In genomic region chr4:132503344-132503743, GRCm38 (mm10) we compare ENCODE assay signal across 22 mouse cellular contexts. TPM values are rescaled to one million over a fixed set of nuclear protein-coding genes. Genes with fewer than 3 reads are reported as not detected.
DNase-seq lines count a peak whose midpoint lies in the region; ATAC-seq and TF ChIP-seq lines count a peak whose summit lies in the region.
"Had no signal": no experiment of that assay in that cellular context is flagged by ENCODE, and none has a peak within 500 bp of the region (broad histone marks: within the 10 kb centered on the region; RNA-seq: fewer than 3 reads in every experiment).

No protein-coding gene starts in this region.

- 0 out of 2 replicates have a peak overlapping the region, but pooled peaks have one; percentile 26 for H3K4me2 ChIP-seq in liver, postnatal 0 days (ENCODE audit: low read depth, low read length)
- H3K4me2 ChIP-seq: embryonic facial prominence, embryonic 15.5 days; heart, embryonic 13.5 days; hindbrain, embryonic 14.5 days; midbrain, embryonic 11.5 days had no signal

- peak; percentile 59 for ATAC-seq in liver, postnatal 0 days
- ATAC-seq: CD4-positive, CD25-positive, alpha-beta regulatory T cell, adult 4 months had no signal

- peak overlapping the region; percentile 20; the same call in 1 of the 2 replicates for H3K27ac ChIP-seq in kidney, adult 2 months (ENCODE audit: insufficient read depth, low read depth, low read length)
- peak overlapping the region; percentile 7; the same call in 1 of the 2 replicates for H3K27ac ChIP-seq in ES-Bruce4 (ENCODE audit: insufficient read depth, low read length)
- H3K27ac ChIP-seq in liver, postnatal 0 days (ENCODE audit: low read depth) = no peak overlapping the region
- H3K27ac ChIP-seq: embryonic facial prominence, embryonic 15.5 days; heart, embryonic 13.5 days; hindbrain, embryonic 14.5 days had no signal

- no peak for TF ChIP-seq POLR2A in kidney, adult 2 months (IDR thresholded peaks at IDR 0.05; ENCODE audit: low read depth, low read length)
- TF ChIP-seq POLR2A in ES-Bruce4 (IDR thresholded peaks at IDR 0.05; ENCODE audit: insufficient read depth, low read length) = no peak

- TF ChIP-seq EP300 in ES-Bruce4 (IDR thresholded peaks at IDR 0.05; ENCODE audit: insufficient read depth, low read depth, low read length) = no peak
- TF ChIP-seq EP300 in liver, postnatal 0 days (IDR thresholded peaks at IDR 0.05; ENCODE audit: low read depth) = peak; percentile 41; the same call in 1 of the 2 replicates

- WGBS in kidney, adult 2 months = 69% methylated on average over 11 of the region's 11 CpGs
- WGBS in liver, postnatal 0 days (ENCODE audit: insufficient replicate concordance) = 55% methylated on average over 11 of the region's 11 CpGs

- H3K27me3 ChIP-seq in kidney, adult 2 months (replicated peaks; ENCODE audit: control insufficient read depth, insufficient read depth, low read length) = no peaks in the 10 kb centered on the region
- H3K27me3 ChIP-seq in ES-Bruce4 (ENCODE audit: control insufficient read depth, insufficient read depth, low read length, poor library complexity, severe bottlenecking) = no peaks in the 10 kb centered on the region
- H3K27me3 ChIP-seq in liver, postnatal 0 days (ENCODE audit: insufficient read depth, low read length) = no peaks in the 10 kb centered on the region
- H3K27me3 ChIP-seq: embryonic facial prominence, embryonic 15.5 days; heart, embryonic 13.5 days had no signal

- H3K36me3 ChIP-seq in kidney, adult 2 months (ENCODE audit: control insufficient read depth, insufficient read depth, low read length) = peaks cover 5% of the 10 kb centered on the region; the same call in 1 of the 2 replicates
- H3K36me3 ChIP-seq in ES-Bruce4 (ENCODE audit: control insufficient read depth, insufficient read depth, low read length, poor library complexity, severe bottlenecking) = peaks cover 37% of the 10 kb centered on the region
- peaks cover 14% of the 10 kb centered on the region for H3K36me3 ChIP-seq in liver, postnatal 0 days (replicated peaks; ENCODE audit: insufficient read depth, low read length)

- DNase-seq in kidney, adult 2 months = no peak
- DNase-seq in kidney, adult 8-10 months = no peak
- DNase-seq in liver = peak; percentile 65
- DNase-seq in liver, postnatal 0 days = no peak
- no peak for DNase-seq in urinary bladder, postnatal 10 days (ENCODE audit: low spot score)
- DNase-seq in thymus, adult 18-20 months = no peak
- DNase-seq in lung, postnatal 14 days = no peak
- DNase-seq: adrenal gland, postnatal 10 days; cerebellum, adult 11 months; cerebellum, postnatal 25 days; embryo, embryonic 11 days; heart, postnatal 36 days; kidney, postnatal 25 days; left cerebral cortex, postnatal 4 days; right cerebral cortex, postnatal 4 days; thymus, postnatal 36 days had no signal

- H3K9ac ChIP-seq in ES-Bruce4 (ENCODE audit: low read depth, poor library complexity, severe bottlenecking) = no peak overlapping the region
- H3K9ac ChIP-seq in liver, postnatal 0 days (replicated peaks) = 0 out of 2 replicates have a peak overlapping the region, but pooled peaks have one; percentile 11
- H3K9ac ChIP-seq: embryonic facial prominence, embryonic 15.5 days; heart, embryonic 13.5 days; hindbrain, embryonic 14.5 days had no signal

- no peak for TF ChIP-seq CTCF in kidney, adult 2 months (conservative IDR thresholded peaks at IDR 0.05; ENCODE audit: insufficient read depth, insufficient read length, low read depth, low read length)
- TF ChIP-seq CTCF in ES-Bruce4 (IDR thresholded peaks at IDR 0.05; ENCODE audit: low read depth, low read length) = no peak
- no peak for TF ChIP-seq CTCF in liver, postnatal 0 days (IDR thresholded peaks at IDR 0.05; ENCODE audit: low read depth)

- no peaks in the 10 kb centered on the region for H3K9me3 ChIP-seq in ES-Bruce4 (replicated peaks; ENCODE audit: control insufficient read depth, insufficient read depth, low read length, poor library complexity, severe bottlenecking)
- H3K9me3 ChIP-seq in liver, postnatal 0 days (ENCODE audit: low read length) = no peaks in the 10 kb centered on the region
- H3K9me3 ChIP-seq: embryonic facial prominence, embryonic 15.5 days; heart, embryonic 13.5 days had no signal

- H3K4me1 ChIP-seq in kidney, adult 2 months (ENCODE audit: control insufficient read depth, insufficient read depth, low read length) = peaks cover 13% of the 10 kb centered on the region; the same call in 1 of the 2 replicates
- H3K4me1 ChIP-seq in ES-Bruce4 (ENCODE audit: control insufficient read depth, insufficient read depth, low read length) = peaks cover 6% of the 10 kb centered on the region
- peaks cover 26% of the 10 kb centered on the region for H3K4me1 ChIP-seq in liver, postnatal 0 days (ENCODE audit: insufficient read depth)

- H3K4me3 ChIP-seq in kidney, adult 2 months (ENCODE audit: insufficient read depth, low read depth, low read length) = no peak overlapping the region
- no peak overlapping the region for H3K4me3 ChIP-seq in ES-Bruce4 (ENCODE audit: low read depth, low read length)
- H3K4me3 ChIP-seq in liver, postnatal 0 days (ENCODE audit: low read depth, low read length) = no peak overlapping the region
- H3K4me3 ChIP-seq: embryonic facial prominence, embryonic 15.5 days; heart, embryonic 13.5 days had no signal

RNA-seq across cellular contexts. Expression of gene Sesn2, which starts 7.0 kb away (rescaled TPM):
- polyA plus RNA-seq in kidney, adult 2 months (2012; rRNA removed) = 26.7 and 29.4 TPM in 2 replicates
- 41.6 TPM in 2 replicates for polyA plus RNA-seq in ES-Bruce4 (2011; ENCODE audit: insufficient read depth, insufficient read length, low read depth, missing spikeins)
- polyA plus RNA-seq in liver, postnatal 0 days (2015; fragmentation: Nextera tagmentation; extraction: Ambion mirVana) = 7.3 and 8.7 TPM in 2 replicates

RNA-seq across cellular contexts. Expression of gene Atpif1, which starts 30.1 kb away (rescaled TPM):
- polyA plus RNA-seq in kidney, adult 2 months (2012; rRNA removed) = 346 and 485 TPM in 2 replicates
- polyA plus RNA-seq in ES-Bruce4 (2011; ENCODE audit: insufficient read depth, insufficient read length, low read depth, missing spikeins) = 461 and 512 TPM in 2 replicates
- polyA plus RNA-seq in liver, postnatal 0 days (2015; fragmentation: Nextera tagmentation; extraction: Ambion mirVana) = 935 and 945 TPM in 2 replicates

RNA-seq across cellular contexts. Expression of gene Dnajc8, which starts 32.0 kb away (rescaled TPM):
- polyA plus RNA-seq in kidney, adult 2 months (2012; rRNA removed) = 22.2 and 32.2 TPM in 2 replicates
- 340 and 348 TPM in 2 replicates for polyA plus RNA-seq in ES-Bruce4 (2011; ENCODE audit: insufficient read depth, insufficient read length, low read depth, missing spikeins)
- 70.7 and 71.5 TPM in 2 replicates for polyA plus RNA-seq in liver, postnatal 0 days (2015; fragmentation: Nextera tagmentation; extraction: Ambion mirVana)

RNA-seq across cellular contexts. Expression of gene Med18, which starts 39.6 kb away (rescaled TPM):
- polyA plus RNA-seq in kidney, adult 2 months (2012; rRNA removed) = 2.4 and 2.9 TPM in 2 replicates
- 22.5 and 24.4 TPM in 2 replicates for polyA plus RNA-seq in ES-Bruce4 (2011; ENCODE audit: insufficient read depth, insufficient read length, low read depth, missing spikeins)
- 8.0 and 10.1 TPM in 2 replicates for polyA plus RNA-seq in liver, postnatal 0 days (2015; fragmentation: Nextera tagmentation; extraction: Ambion mirVana)
